Mouse (Mus musculus) C2C12 (cell line): ENCODE results near the gene Slc38a3. TPM values are rescaled to one million over a fixed set of nuclear protein-coding genes. Genes with fewer than 3 reads are reported as not detected.

ENCODE experiments used
- H3K27me3 ChIP-seq: one replicate; pipeline ENCODE4 v1.6.1; 2011; ENCODE audit not compliant: control insufficient read depth, insufficient read depth, insufficient read length
- H3K36me3 ChIP-seq: one replicate; pipeline ENCODE4 v1.6.1; 2011; ENCODE audit not compliant: control insufficient read depth, insufficient read depth
- H3K4me3 ChIP-seq: one replicate; pipeline ENCODE4 v1.5.1; 2011; ENCODE audit warnings: mild to moderate bottlenecking, control low read depth; ENCODE audit not compliant: poor library complexity, insufficient read depth, severe bottlenecking
- H3K79me2 ChIP-seq: one replicate; pipeline ENCODE4 v1.6.1; 2011; ENCODE audit not compliant: control insufficient read depth, insufficient read depth
- H3K79me3 ChIP-seq: one replicate; pipeline ENCODE4 v1.6.1; 2011; ENCODE audit warnings: low read depth, control low read depth
- H3ac ChIP-seq: one replicate; pipeline ENCODE3; 2011; ENCODE audit warnings: low read depth; ENCODE audit not compliant: control insufficient read depth, insufficient read length
- CEBPB ChIP-seq: IDR thresholded peaks from one replicate; pipeline ENCODE4 v1.6.1; 2011; ENCODE audit warnings: low read depth, mild to moderate bottlenecking, control low read depth, moderate library complexity
- CTCF ChIP-seq: IDR thresholded peaks from one replicate; pipeline ENCODE4 v1.5.1; 2011; ENCODE audit not compliant: control insufficient read depth, insufficient read depth, insufficient read length
- FOSL1 ChIP-seq: IDR thresholded peaks from one replicate; pipeline ENCODE4 v1.8.0; 2011; ENCODE audit warnings: mild to moderate bottlenecking, low read length; ENCODE audit not compliant: poor library complexity, insufficient read depth, severe bottlenecking
- MAX ChIP-seq: IDR thresholded peaks from one replicate; pipeline ENCODE4 v1.6.1; 2011; ENCODE audit warnings: mild to moderate bottlenecking, control low read depth
- MYOD1 ChIP-seq: IDR thresholded peaks from one replicate; pipeline ENCODE4 v1.6.1; 2011; ENCODE audit warnings: low read depth; ENCODE audit not compliant: control insufficient read depth, insufficient read length
- MYOG ChIP-seq: IDR thresholded peaks from one replicate; pipeline ENCODE4 v1.6.1; 2011; ENCODE audit not compliant: control insufficient read depth, insufficient read length; ENCODE audit errors: extremely low read depth
- USF1 ChIP-seq: IDR thresholded peaks from one replicate; pipeline ENCODE4 v1.6.1; 2011; ENCODE audit warnings: low read depth, mild to moderate bottlenecking, control low read depth, moderate library complexity
- polyA plus RNA-seq: library from polyadenylated mRNA; unstranded; fragments of >200 nt; fragmentation: generic; extraction: Trizol; gene quantifications from one replicate; pipeline ENCODE4 v1.2.1, GENCODE M21; 2012; ENCODE audit warnings: missing spikeins

Gene Slc38a3
- polyA plus RNA-seq, 1 experiment, result 0.01 TPM

- H3K79me2 ChIP-seq, result peaks cover 100% of the 10 kb centered on the region
- H3K27me3 ChIP-seq, result no peaks in the 10 kb centered on the region
- H3K36me3 ChIP-seq, result peaks cover 15% of the 10 kb centered on the region
- H3K79me3 ChIP-seq, result peaks cover 79% of the 10 kb centered on the region
- no peak overlapping the region for H3ac ChIP-seq
- H3K4me3 ChIP-seq, result no peak overlapping the region
- TF ChIP-seq CTCF, result no peak
- TF ChIP-seq USF1, result no peak
- no peak for TF ChIP-seq CEBPB
- TF ChIP-seq MAX, result no peak
- no peak for TF ChIP-seq MYOG
Observed at GRCm38 (mm10) chr9:107628721-107629410, 40.5 kb downstream of the Slc38a3 start.

GRCm38 (mm10) chr9:107627387-107628255, 41.7 kb downstream of the Slc38a3 start:
- no peak overlapping the region for H3K4me3 ChIP-seq

GRCm38 (mm10) chr9:107626844-107627277, 42.5 kb downstream of the Slc38a3 start:
- TF ChIP-seq USF1, result no peak
- TF ChIP-seq MYOD1, result no peak
- peak; percentile 23 for TF ChIP-seq CTCF
- TF ChIP-seq FOSL1, result no peak
- TF ChIP-seq CEBPB, result no peak
- TF ChIP-seq MYOG, result no peak
- no peak for TF ChIP-seq MAX
- Histone ChIP-seq H3K79me3 (peaks cover 81% of the 10 kb centered on the region), H3K27me3 (no peaks in the 10 kb centered on the region), H3K4me3 (no peak overlapping the region), H3K79me2 (peaks cover 100% of the 10 kb centered on the region), H3ac (peak overlapping the region; percentile 12), H3K36me3 (peaks cover 22% of the 10 kb centered on the region)

More at GRCm38 (mm10) chr9:107627387-107628255, 41.7 kb downstream of the Slc38a3 start:
- H3K79me2 ChIP-seq, result peaks cover 100% of the 10 kb centered on the region
- peaks cover 83% of the 10 kb centered on the region for H3K79me3 ChIP-seq
- no peak for TF ChIP-seq USF1
- TF ChIP-seq CEBPB, result no peak
- TF ChIP-seq CTCF, result no peak
- no peak for TF ChIP-seq MYOG
- TF ChIP-seq FOSL1, result no peak
- TF ChIP-seq MYOD1, result no peak
- no peak for TF ChIP-seq MAX
- no peak overlapping the region for H3ac ChIP-seq
- peaks cover 18% of the 10 kb centered on the region for H3K36me3 ChIP-seq
- no peaks in the 10 kb centered on the region for H3K27me3 ChIP-seq

GRCm38 (mm10) chr9:107626158-107626843, 43.0 kb downstream of the Slc38a3 start:
- Histone ChIP-seq H3K4me3 (no peak overlapping the region), H3K36me3 (peaks cover 22% of the 10 kb centered on the region), H3K79me2 (peaks cover 100% of the 10 kb centered on the region), H3K79me3 (peaks cover 75% of the 10 kb centered on the region), H3ac (no peak overlapping the region), H3K27me3 (no peaks in the 10 kb centered on the region)
- no peak for TF ChIP-seq USF1
- TF ChIP-seq FOSL1, result no peak
- TF ChIP-seq MAX, result peak; percentile 22
- no peak for TF ChIP-seq MYOG
- TF ChIP-seq CEBPB, result no peak
- TF ChIP-seq MYOD1, result peak; percentile 54
- TF ChIP-seq CTCF, result no peak

- Histone ChIP-seq H3K4me3 (no peak overlapping the region), H3K79me2 (peaks cover 95% of the 10 kb centered on the region), H3ac (no peak overlapping the region), H3K27me3 (no peaks in the 10 kb centered on the region), H3K79me3 (peaks cover 68% of the 10 kb centered on the region), H3K36me3 (peaks cover 18% of the 10 kb centered on the region)
- TF ChIP-seq CTCF (no peak), MYOD1 (no peak), USF1 (no peak), MAX (no peak), FOSL1 (no peak)
Observed at GRCm38 (mm10) chr9:107625351-107626128, 43.8 kb downstream of the Slc38a3 start.
